Mouse (Mus musculus) myocyte (in vitro differentiated cells): ENCODE results near the gene Dennd1a. TPM values are rescaled to one million over a fixed set of nuclear protein-coding genes. Genes with fewer than 3 reads are reported as not detected.

Experiments used
- H3K27me3 ChIP-seq: one replicate; pipeline ENCODE4 v1.6.1; 2011; ENCODE audit not compliant: control insufficient read depth, insufficient read depth, insufficient read length
- H3K36me3 ChIP-seq: one replicate; pipeline ENCODE4 v1.6.1; 2011; ENCODE audit not compliant: control insufficient read depth, insufficient read depth
- H3K4me2 ChIP-seq: one replicate; pipeline ENCODE4 v1.6.1; 2011; ENCODE audit warnings: low read depth, control low read depth
- H3K4me3 ChIP-seq: one replicate; pipeline ENCODE4 v1.5.1; 2011; ENCODE audit warnings: mild to moderate bottlenecking, control low read depth, moderate library complexity
- H3K79me2 ChIP-seq: one replicate; pipeline ENCODE4 v1.6.1; 2011; ENCODE audit not compliant: control insufficient read depth, insufficient read depth
- H3ac ChIP-seq: one replicate; pipeline ENCODE4 v1.6.1; 2011; ENCODE audit not compliant: control insufficient read depth, insufficient read length
- CEBPB ChIP-seq: IDR thresholded peaks from 2 replicates; pipeline ENCODE4 v1.6.1; 2011; ENCODE audit warnings: mild to moderate bottlenecking, moderate library complexity; ENCODE audit not compliant: poor library complexity, insufficient read depth, severe bottlenecking
- E2F4 ChIP-seq: IDR thresholded peaks from one replicate; pipeline ENCODE4 v1.6.1; 2011; ENCODE audit warnings: mild to moderate bottlenecking, control low read depth, moderate library complexity; ENCODE audit not compliant: insufficient read depth
- MAX ChIP-seq: IDR thresholded peaks from one replicate; pipeline ENCODE4 v1.6.1; 2011; ENCODE audit warnings: low read depth, mild to moderate bottlenecking, control low read depth
- MYOD1 ChIP-seq, 3 experiments: IDR thresholded peaks; one replicate each; pipeline ENCODE4 v1.6.1; 2011; ENCODE audit warnings: control low read depth in 2 of 3, low read depth in 2 of 3, mild to moderate bottlenecking in 2 of 3, moderate library complexity in 1 of 3; ENCODE audit not compliant: insufficient read length in 2 of 3, control insufficient read depth in 1 of 3
- MYOG ChIP-seq, 3 experiments: IDR thresholded peaks; one replicate each; pipeline ENCODE4 v1.6.1; 2011; ENCODE audit warnings: control low read depth in 2 of 3, low read depth in 2 of 3, mild to moderate bottlenecking in 2 of 3; ENCODE audit not compliant: insufficient read length in 2 of 3, control insufficient read depth in 1 of 3, insufficient read depth in 1 of 3
- POLR2A ChIP-seq: IDR thresholded peaks from one replicate; pipeline ENCODE4 v1.6.1; 2011; ENCODE audit warnings: low read depth, mild to moderate bottlenecking, control low read depth, moderate library complexity; ENCODE audit not compliant: insufficient read length
- POLR2AphosphoS2 ChIP-seq: IDR thresholded peaks from one replicate; pipeline ENCODE4 v1.6.1; 2011; ENCODE audit warnings: low read depth, control low read depth; ENCODE audit not compliant: insufficient read length
- REST ChIP-seq: IDR thresholded peaks from one replicate; pipeline ENCODE4 v1.6.1; 2011; ENCODE audit warnings: mild to moderate bottlenecking, control low read depth, moderate library complexity; ENCODE audit not compliant: insufficient read depth, insufficient read length
- SRF ChIP-seq: IDR thresholded peaks from one replicate; pipeline ENCODE4 v1.6.1; 2011; ENCODE audit warnings: low read depth; ENCODE audit not compliant: control insufficient read depth, insufficient read length
- TCF12 ChIP-seq: IDR thresholded peaks from one replicate; pipeline ENCODE4 v1.6.1; 2011; ENCODE audit warnings: mild to moderate bottlenecking, control low read depth; ENCODE audit not compliant: poor library complexity, insufficient read depth, severe bottlenecking
- TCF3 ChIP-seq: IDR thresholded peaks from one replicate; pipeline ENCODE4 v1.6.1; 2011; ENCODE audit warnings: low read depth, control low read depth; ENCODE audit not compliant: insufficient read length
- USF1 ChIP-seq: IDR thresholded peaks from one replicate; pipeline ENCODE4 v1.6.1; 2011; ENCODE audit warnings: low read depth, mild to moderate bottlenecking, control low read depth, moderate library complexity
- polyA plus RNA-seq: library from polyadenylated mRNA; unstranded; fragments of >200 nt; fragmentation: generic; extraction: Trizol; gene quantifications from one replicate; pipeline ENCODE4 v1.2.1, GENCODE M21; 2012; ENCODE audit warnings: missing spikeins

Dennd1a gene
- polyA plus RNA-seq, 1 experiment = 11.3 TPM

DNA sequence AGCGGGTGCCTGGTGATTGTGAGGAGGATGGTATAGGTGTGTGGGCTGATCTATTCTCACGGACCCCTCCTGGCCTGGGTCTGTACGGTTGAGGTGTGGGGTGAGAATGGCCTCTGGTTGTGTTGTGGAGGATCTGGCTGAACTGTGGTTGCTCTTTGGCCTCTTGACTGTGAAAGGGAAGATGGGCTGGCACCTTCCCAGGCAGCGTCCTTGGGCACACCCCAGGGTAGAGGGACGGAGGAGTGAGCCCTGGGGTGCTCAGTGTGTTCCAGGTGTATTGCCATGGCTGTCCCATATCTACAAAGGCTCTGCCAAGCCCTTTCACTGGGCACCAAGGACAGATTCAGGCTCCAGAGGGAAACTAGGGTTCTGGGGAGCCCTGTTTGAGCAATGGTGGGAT, 498.2 kb downstream of the Dennd1a start:
- no peak overlapping the region for H3K4me3 ChIP-seq
- H3K79me2 ChIP-seq = no peaks in the 10 kb centered on the region
- no peaks in the 10 kb centered on the region for H3K36me3 ChIP-seq
- no peak overlapping the region for H3K4me2 ChIP-seq
- H3ac ChIP-seq = no peak overlapping the region
- no peak for TF ChIP-seq MYOG (IDR thresholded peaks at IDR 0.05; ENCODE audit: control insufficient read depth in 1 of 3, insufficient read depth in 1 of 3, insufficient read length in 2 of 3, low read depth in 2 of 3)
- no peak for TF ChIP-seq USF1
- TF ChIP-seq POLR2A = no peak
- no peak for TF ChIP-seq TCF3
- TF ChIP-seq POLR2AphosphoS2 = no peak
- no peak for TF ChIP-seq MAX
- no peak for TF ChIP-seq REST
- TF ChIP-seq MYOD1 (IDR thresholded peaks at IDR 0.05; ENCODE audit: control insufficient read depth in 1 of 3, insufficient read length in 2 of 3, low read depth in 2 of 3) = no peak
- no peak for TF ChIP-seq E2F4
- no peak for TF ChIP-seq CEBPB
- TF ChIP-seq SRF = no peak
- no peak for TF ChIP-seq TCF12
- H3K27me3 ChIP-seq = peaks cover 5% of the 10 kb centered on the region

GRCm38 (mm10) chr2:37788176-37788962, 498.8 kb downstream of the Dennd1a start:
- H3K79me2 ChIP-seq = no peaks in the 10 kb centered on the region
- no peak overlapping the region for H3K4me2 ChIP-seq
- peaks cover 5% of the 10 kb centered on the region for H3K27me3 ChIP-seq
- no peaks in the 10 kb centered on the region for H3K36me3 ChIP-seq
- no peak overlapping the region for H3K4me3 ChIP-seq
- no peak for TF ChIP-seq TCF12
- H3ac ChIP-seq = no peak overlapping the region

- no peak for TF ChIP-seq MAX
- TF ChIP-seq E2F4 = no peak
- TF ChIP-seq POLR2A = no peak
- TF ChIP-seq USF1 = no peak
- no peak overlapping the region for H3K4me3 ChIP-seq
- H3K79me2 ChIP-seq = no peaks in the 10 kb centered on the region
- H3K4me2 ChIP-seq = no peak overlapping the region
- no peak overlapping the region for H3ac ChIP-seq
- no peaks in the 10 kb centered on the region for H3K36me3 ChIP-seq
- peaks cover 5% of the 10 kb centered on the region for H3K27me3 ChIP-seq
Observed at GRCm38 (mm10) chr2:37786461-37786860, 500.7 kb downstream of the Dennd1a start.

- Histone ChIP-seq H3K4me3 (no peak overlapping the region), H3K4me2 (no peak overlapping the region)
Observed at GRCm38 (mm10) chr2:37784473-37784872, 502.7 kb downstream of the Dennd1a start.

GRCm38 (mm10) chr2:37782002-37782401, 505.2 kb downstream of the Dennd1a start:
- Histone ChIP-seq H3K4me2 (no peak overlapping the region), H3K4me3 (no peak overlapping the region), H3K36me3 (no peaks in the 10 kb centered on the region), H3K27me3 (peaks cover 12% of the 10 kb centered on the region), H3K79me2 (no peaks in the 10 kb centered on the region), H3ac (no peak overlapping the region)
- TF ChIP-seq SRF (no peak), E2F4 (no peak), CEBPB (no peak), USF1 (no peak), MYOG (IDR thresholded peaks at IDR 0.05; ENCODE audit: control insufficient read depth in 1 of 3, insufficient read depth in 1 of 3, insufficient read length in 2 of 3, low read depth in 2 of 3) (no peak), POLR2A (no peak), MYOD1 (IDR thresholded peaks at IDR 0.05; ENCODE audit: control insufficient read depth in 1 of 3, insufficient read length in 2 of 3, low read depth in 2 of 3) (no peak), MAX (no peak), REST (no peak), POLR2AphosphoS2 (no peak), TCF12 (no peak), TCF3 (no peak)

More at GRCm38 (mm10) chr2:37784473-37784872, 502.7 kb downstream of the Dennd1a start:
- Histone ChIP-seq H3ac (no peak overlapping the region), H3K79me2 (no peaks in the 10 kb centered on the region), H3K36me3 (no peaks in the 10 kb centered on the region), H3K27me3 (peaks cover 5% of the 10 kb centered on the region)
- TF ChIP-seq CEBPB (no peak), POLR2AphosphoS2 (no peak), MAX (no peak), E2F4 (no peak), TCF12 (no peak), USF1 (no peak), MYOG (IDR thresholded peaks at IDR 0.05; ENCODE audit: control insufficient read depth in 1 of 3, insufficient read depth in 1 of 3, insufficient read length in 2 of 3, low read depth in 2 of 3) (no peak), MYOD1 (IDR thresholded peaks at IDR 0.05; ENCODE audit: control insufficient read depth in 1 of 3, insufficient read length in 2 of 3, low read depth in 2 of 3) (no peak)
